Mouse (Mus musculus) limb, embryonic 11.5 days (tissue): ENCODE results near the gene Akap6. TPM values are rescaled to one million over a fixed set of nuclear protein-coding genes. Genes with fewer than 3 reads are reported as not detected.

Experiments used
- ATAC-seq: fragments of 200-750 bp; cut with Nextera tagmentation; 2 replicates; pipeline ENCODE4 v1.8.0; 2017; ENCODE audit warnings: low read depth; ENCODE audit not compliant: insufficient number of reproducible peaks, low FRiP score, low TSS enrichment
- DNase-seq: peaks from one replicate; pipeline ENCODE4 v3.0.0-alpha.2; 2015; ENCODE audit warnings: low spot score
- H3K27ac ChIP-seq: fragments of 300-500 bp; sonication (generic); replicated peaks from 2 replicates; pipeline ENCODE4 v1.5.1; 2014; ENCODE audit warnings: low read depth, mild to moderate bottlenecking, low read length
- H3K27me3 ChIP-seq: fragments of 300-500 bp; sonication (generic); 2 replicates; pipeline ENCODE4 v1.6.1; 2014; ENCODE audit warnings: mild to moderate bottlenecking, low read length, mixed read lengths; ENCODE audit not compliant: control insufficient read depth, insufficient read depth
- H3K36me3 ChIP-seq: fragments of 300-500 bp; sonication (generic); 2 replicates; pipeline ENCODE4 v1.6.1; 2014; ENCODE audit warnings: mild to moderate bottlenecking, low read length, moderate library complexity, mixed read lengths; ENCODE audit not compliant: control insufficient read depth, insufficient read depth
- H3K4me1 ChIP-seq: fragments of 300-500 bp; sonication (generic); 2 replicates; pipeline ENCODE4 v1.6.1; 2014; ENCODE audit warnings: low read length, mixed read lengths; ENCODE audit not compliant: control insufficient read depth, insufficient read depth
- H3K4me2 ChIP-seq: fragments of 300-500 bp; sonication (generic); 2 replicates; pipeline ENCODE4 v1.6.1; 2014; ENCODE audit warnings: low read depth, mild to moderate bottlenecking, moderate library complexity; ENCODE audit not compliant: severe bottlenecking
- H3K4me3 ChIP-seq: fragments of 300-500 bp; sonication (generic); 2 replicates; pipeline ENCODE4 v1.5.1; 2014; ENCODE audit warnings: low read depth, low read length
- H3K9ac ChIP-seq: fragments of 300-500 bp; sonication (generic); 2 replicates; pipeline ENCODE4 v1.6.1; 2014; ENCODE audit warnings: mild to moderate bottlenecking, low read length
- H3K9me3 ChIP-seq: fragments of 300-500 bp; sonication (generic); 2 replicates; pipeline ENCODE4 v1.6.1; 2016; ENCODE audit warnings: low read length; ENCODE audit not compliant: control insufficient read depth
- whole genome bisulfite sequencing: fragments of 180-500 bp; shearing (Covaris S2); extraction: QIAGEN DNeasy Blood & Tissue Kit; methylation state at CpG from one replicate; pipeline ENCODE4 v1.1.7; 2014; 5-methylcytosine and 5-hydroxymethylcytosine counted together
- polyA plus RNA-seq: library from polyadenylated mRNA; unstranded; fragments of >200 nt; fragmentation: Nextera tagmentation; extraction: Ambion mirVana; gene quantifications from 2 replicates; pipeline ENCODE4 v1.2.1, GENCODE M21; 2014

Gene Akap6
- polyA plus RNA-seq, 1 experiment from 2014 or later = 0.29 TPM

- 51% methylated on average over 1 of the region's 1 CpGs for WGBS
- no peak overlapping the region for H3K9ac ChIP-seq
- DNase-seq (no peak), ATAC-seq (no peak)
- no peaks in the 10 kb centered on the region for H3K9me3 ChIP-seq
- H3K4me2 ChIP-seq = no peak overlapping the region
- no peaks in the 10 kb centered on the region for H3K27me3 ChIP-seq
- H3K27ac ChIP-seq = no peak overlapping the region
- no peak overlapping the region for H3K4me3 ChIP-seq
- H3K4me1 ChIP-seq = no peaks in the 10 kb centered on the region; the same call in 1 of the 2 replicates
- H3K36me3 ChIP-seq = no peaks in the 10 kb centered on the region
These were observed 425.5 kb downstream of the Akap6 start for GRCm38 (mm10) chr12:53124696-53125095.

- H3K27ac ChIP-seq = no peak overlapping the region
- no peak overlapping the region for H3K9ac ChIP-seq
- WGBS = 41% methylated on average over 4 of the region's 4 CpGs
- H3K36me3 ChIP-seq = no peaks in the 10 kb centered on the region
- no peak overlapping the region for H3K4me2 ChIP-seq
- H3K9me3 ChIP-seq = no peaks in the 10 kb centered on the region
- H3K27me3 ChIP-seq = no peaks in the 10 kb centered on the region
- H3K4me3 ChIP-seq = no peak overlapping the region
- H3K4me1 ChIP-seq = no peaks in the 10 kb centered on the region; the same call in 1 of the 2 replicates
- DNase-seq (peak; percentile 41), ATAC-seq (no peak)
These were observed 426.1 kb downstream of the Akap6 start for GRCm38 (mm10) chr12:53125286-53125685.

- Histone ChIP-seq H3K27ac (no peak overlapping the region), H3K4me1 (no peaks in the 10 kb centered on the region), H3K36me3 (no peaks in the 10 kb centered on the region), H3K4me2 (no peak overlapping the region), H3K27me3 (no peaks in the 10 kb centered on the region), H3K4me3 (no peak overlapping the region), H3K9ac (no peak overlapping the region), H3K9me3 (no peaks in the 10 kb centered on the region)
- DNase-seq = no peak
- ATAC-seq = no peak
- 68% methylated on average over 2 of the region's 2 CpGs for WGBS
These were observed 435.0 kb downstream of the Akap6 start for GRCm38 (mm10) chr12:53134196-53134595.

GRCm38 (mm10) chr12:53137331-53137730, 438.1 kb downstream of the Akap6 start:
- DNase-seq (no peak), ATAC-seq (no peak)
- 88% methylated on average over 3 of the region's 3 CpGs for WGBS

GRCm38 (mm10) chr12:53144122-53144695, 445.0 kb downstream of the Akap6 start:
- no peak for ATAC-seq
- no peak overlapping the region for H3K9ac ChIP-seq
- DNase-seq = no peak
- no peaks in the 10 kb centered on the region for H3K4me1 ChIP-seq
- H3K27ac ChIP-seq = no peak overlapping the region
- H3K9me3 ChIP-seq = no peaks in the 10 kb centered on the region
- 47% methylated on average over 6 of the region's 6 CpGs for WGBS
- H3K36me3 ChIP-seq = no peaks in the 10 kb centered on the region
- no peak overlapping the region for H3K4me3 ChIP-seq
- no peak overlapping the region for H3K4me2 ChIP-seq
- no peaks in the 10 kb centered on the region for H3K27me3 ChIP-seq

More at GRCm38 (mm10) chr12:53137331-53137730, 438.1 kb downstream of the Akap6 start:
- H3K4me3 ChIP-seq = no peak overlapping the region
- no peaks in the 10 kb centered on the region for H3K9me3 ChIP-seq
- no peaks in the 10 kb centered on the region for H3K27me3 ChIP-seq
- no peak overlapping the region for H3K9ac ChIP-seq
- no peak overlapping the region for H3K4me2 ChIP-seq
- no peaks in the 10 kb centered on the region for H3K36me3 ChIP-seq
- H3K4me1 ChIP-seq = no peaks in the 10 kb centered on the region
- no peak overlapping the region for H3K27ac ChIP-seq

GRCm38 (mm10) chr12:53144760-53145159, 445.6 kb downstream of the Akap6 start:
- ATAC-seq = no peak
- no peaks in the 10 kb centered on the region for H3K27me3 ChIP-seq
- no peak overlapping the region for H3K4me2 ChIP-seq
- no peaks in the 10 kb centered on the region for H3K4me1 ChIP-seq
- no peak overlapping the region for H3K4me3 ChIP-seq
- no peak overlapping the region for H3K9ac ChIP-seq
- H3K9me3 ChIP-seq = no peaks in the 10 kb centered on the region
- no peaks in the 10 kb centered on the region for H3K36me3 ChIP-seq
- no peak for DNase-seq
- 97% methylated on average over 10 of the region's 10 CpGs for WGBS
- no peak overlapping the region for H3K27ac ChIP-seq

GRCm38 (mm10) chr12:53145516-53145915, 446.3 kb downstream of the Akap6 start:
- Histone ChIP-seq H3K27ac (no peak overlapping the region), H3K27me3 (no peaks in the 10 kb centered on the region), H3K4me2 (no peak overlapping the region), H3K9me3 (no peaks in the 10 kb centered on the region), H3K36me3 (no peaks in the 10 kb centered on the region), H3K4me1 (no peaks in the 10 kb centered on the region), H3K4me3 (no peak overlapping the region), H3K9ac (no peak overlapping the region)
- ATAC-seq = no peak
- 28% methylated on average over 4 of the region's 4 CpGs for WGBS
- DNase-seq = no peak

GRCm38 (mm10) chr12:53146460-53147050, 447.4 kb downstream of the Akap6 start:
- no peak overlapping the region for H3K9ac ChIP-seq
- WGBS = 84% methylated on average over 11 of the region's 11 CpGs
- no peaks in the 10 kb centered on the region for H3K4me1 ChIP-seq
- H3K4me3 ChIP-seq = no peak overlapping the region
- H3K27ac ChIP-seq = no peak overlapping the region
- H3K27me3 ChIP-seq = no peaks in the 10 kb centered on the region
- H3K4me2 ChIP-seq = no peak overlapping the region
- no peak for ATAC-seq
- DNase-seq = no peak
- no peaks in the 10 kb centered on the region for H3K36me3 ChIP-seq
- no peaks in the 10 kb centered on the region for H3K9me3 ChIP-seq

- Histone ChIP-seq H3K9ac (no peak overlapping the region), H3K4me2 (no peak overlapping the region), H3K27ac (no peak overlapping the region), H3K36me3 (no peaks in the 10 kb centered on the region), H3K4me3 (no peak overlapping the region), H3K27me3 (no peaks in the 10 kb centered on the region), H3K4me1 (no peaks in the 10 kb centered on the region), H3K9me3 (no peaks in the 10 kb centered on the region)
- 83% methylated on average over 11 of the region's 11 CpGs for WGBS
- DNase-seq (no peak), ATAC-seq (no peak)
These were observed 448.5 kb downstream of the Akap6 start for GRCm38 (mm10) chr12:53147696-53148095.
